Mouse (Mus musculus) hindbrain, postnatal 0 days (tissue): ENCODE data around the gene Onecut3. TPM values are rescaled to one million over a fixed set of nuclear protein-coding genes. Genes with fewer than 3 reads are reported as not detected.

Experiments
- ATAC-seq: fragments of 200-750 bp; cut with Nextera tagmentation; 2 replicates; pipeline ENCODE4 v1.8.0; 2017; ENCODE audit warnings: mild to moderate bottlenecking, moderate TSS enrichment, moderate library complexity
- DNase-seq: peaks from one replicate; pipeline ENCODE4 v3.0.0-alpha.2; 2015; ENCODE audit warnings: low spot score
- H3K27ac ChIP-seq: fragments of 300-500 bp; sonication (generic); 2 replicates; pipeline ENCODE4 v1.5.1; 2014; ENCODE audit warnings: mild to moderate bottlenecking
- H3K27me3 ChIP-seq: fragments of 300-500 bp; sonication (generic); 2 replicates; pipeline ENCODE4 v1.6.1; 2014; ENCODE audit warnings: low read length, mixed read lengths; ENCODE audit not compliant: insufficient read depth
- H3K36me3 ChIP-seq: fragments of 300-500 bp; sonication (generic); 2 replicates; pipeline ENCODE4 v1.6.1; 2014; ENCODE audit warnings: low read length, mixed read lengths; ENCODE audit not compliant: insufficient read depth
- H3K4me1 ChIP-seq: fragments of 300-500 bp; sonication (generic); 2 replicates; pipeline ENCODE4 v1.6.1; 2014; ENCODE audit warnings: antibody characterized with exemption, low read length, mixed read lengths; ENCODE audit not compliant: insufficient read depth
- H3K4me2 ChIP-seq: fragments of 300-500 bp; sonication (generic); 2 replicates; pipeline ENCODE4 v1.6.1; 2014; ENCODE audit warnings: low read depth, mild to moderate bottlenecking, low read length, moderate library complexity, mixed read lengths
- H3K4me3 ChIP-seq: fragments of 300-500 bp; sonication (generic); 2 replicates; pipeline ENCODE4 v1.5.1; 2014; ENCODE audit warnings: low read length
- H3K9ac ChIP-seq: fragments of 300-500 bp; sonication (generic); replicated peaks from 2 replicates; pipeline ENCODE4 v1.6.1; 2014; ENCODE audit warnings: mild to moderate bottlenecking, low read length, moderate library complexity, mixed read lengths
- H3K9me3 ChIP-seq: fragments of 300-500 bp; sonication (generic); 2 replicates; pipeline ENCODE4 v1.6.1; 2016; ENCODE audit warnings: low read length, mixed read lengths
- CTCF ChIP-seq: IDR thresholded peaks from 2 replicates; pipeline ENCODE4 v1.5.1; 2016; ENCODE audit warnings: antibody characterized with exemption, control low read depth, low read depth
- WGBS: fragments of 180-500 bp; shearing (Covaris S2); extraction: QIAGEN DNeasy Blood & Tissue Kit; methylation state at CpG from one replicate; pipeline ENCODE4 v1.1.7; 2014; 5-methylcytosine and 5-hydroxymethylcytosine counted together
- polyA plus RNA-seq: library from polyadenylated mRNA; unstranded; fragments of >200 nt; fragmentation: Nextera tagmentation; extraction: Ambion mirVana; gene quantifications from 2 replicates; pipeline ENCODE4 v1.2.1, GENCODE M21; 2015
- total RNA-seq: library from RNA; depleted of rRNA; stranded (reverse); fragments of >200 nt; gene quantifications from 2 replicates; pipeline ENCODE4 v1.2.3, GENCODE M21; 2014; rRNA removed

The Onecut3 gene
- total and polyA plus RNA-seq, 2 experiments from 2014 or later, result 0.74 to 2.5 TPM

DNA sequence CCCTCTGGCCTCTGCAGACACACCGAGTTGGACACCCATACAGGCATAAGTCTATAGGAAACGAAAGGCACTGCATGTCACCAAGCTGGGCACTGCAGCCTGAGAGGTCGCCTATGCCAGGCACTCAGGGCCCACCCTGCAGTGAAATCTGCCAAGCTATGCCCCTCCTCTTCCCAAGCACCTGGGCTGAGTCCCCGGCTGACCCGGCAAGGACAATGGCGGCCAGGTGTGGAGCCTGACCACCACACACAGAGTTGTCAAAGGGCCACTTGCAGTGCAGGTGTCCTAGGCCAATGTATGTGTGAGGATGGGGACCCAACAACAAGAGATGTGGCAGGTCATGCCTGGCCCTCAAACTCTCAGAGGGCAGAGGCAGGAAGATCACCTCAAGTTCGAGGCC lies 64.8 kb downstream of the Onecut3 start:
- H3K9ac ChIP-seq, result 0 out of 2 replicates have a peak overlapping the region, but pooled peaks have one; percentile 21

DNA sequence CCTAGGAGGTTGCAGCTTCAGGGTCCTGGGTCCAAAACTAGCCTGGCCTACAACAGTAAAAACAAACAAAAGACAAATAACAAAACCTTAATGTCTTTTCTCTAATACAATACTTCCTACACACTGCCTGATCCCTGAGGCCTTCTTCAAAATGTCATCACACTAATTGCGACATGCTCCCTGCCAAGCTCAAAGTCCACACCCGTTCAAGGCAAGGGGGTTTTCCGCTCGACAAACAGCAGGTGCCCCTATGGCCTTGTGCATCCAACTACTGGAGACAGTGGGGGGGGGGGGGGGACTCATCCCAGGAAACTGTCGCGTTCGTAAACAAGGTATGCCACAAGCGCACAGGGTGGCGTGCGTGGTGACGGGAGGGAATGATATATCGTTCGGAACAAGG lies 66.0 kb downstream of the Onecut3 start:
- H3K4me3 ChIP-seq, result peak overlapping the region; percentile 100
- H3K27me3 ChIP-seq, result no peaks in the 10 kb centered on the region
- H3K4me1 ChIP-seq, result peaks cover 9% of the 10 kb centered on the region
- no peak for DNase-seq
- ATAC-seq, result no peak
- no peaks in the 10 kb centered on the region for H3K36me3 ChIP-seq
- H3K9ac ChIP-seq, result peak overlapping the region; percentile 98
- 1% methylated on average over 13 of the region's 13 CpGs for WGBS
- H3K4me2 ChIP-seq, result peak overlapping the region; percentile 86
- TF ChIP-seq CTCF, result no peak
- no peaks in the 10 kb centered on the region for H3K9me3 ChIP-seq
- peak overlapping the region; percentile 94; the same call in 1 of the 2 replicates for H3K27ac ChIP-seq

More for the DNA sequence above, 64.8 kb downstream of the Onecut3 start:
- Histone ChIP-seq H3K4me3 (no peak overlapping the region), H3K27ac (no peak overlapping the region), H3K4me1 (peaks cover 9% of the 10 kb centered on the region), H3K36me3 (no peaks in the 10 kb centered on the region), H3K4me2 (0 out of 2 replicates have a peak overlapping the region, but pooled peaks have one; percentile 86), H3K27me3 (no peaks in the 10 kb centered on the region), H3K9me3 (no peaks in the 10 kb centered on the region)
- ATAC-seq, result no peak
- TF ChIP-seq CTCF, result no peak
- WGBS, result 90% methylated on average over 7 of the region's 7 CpGs
- no peak for DNase-seq

DNA sequence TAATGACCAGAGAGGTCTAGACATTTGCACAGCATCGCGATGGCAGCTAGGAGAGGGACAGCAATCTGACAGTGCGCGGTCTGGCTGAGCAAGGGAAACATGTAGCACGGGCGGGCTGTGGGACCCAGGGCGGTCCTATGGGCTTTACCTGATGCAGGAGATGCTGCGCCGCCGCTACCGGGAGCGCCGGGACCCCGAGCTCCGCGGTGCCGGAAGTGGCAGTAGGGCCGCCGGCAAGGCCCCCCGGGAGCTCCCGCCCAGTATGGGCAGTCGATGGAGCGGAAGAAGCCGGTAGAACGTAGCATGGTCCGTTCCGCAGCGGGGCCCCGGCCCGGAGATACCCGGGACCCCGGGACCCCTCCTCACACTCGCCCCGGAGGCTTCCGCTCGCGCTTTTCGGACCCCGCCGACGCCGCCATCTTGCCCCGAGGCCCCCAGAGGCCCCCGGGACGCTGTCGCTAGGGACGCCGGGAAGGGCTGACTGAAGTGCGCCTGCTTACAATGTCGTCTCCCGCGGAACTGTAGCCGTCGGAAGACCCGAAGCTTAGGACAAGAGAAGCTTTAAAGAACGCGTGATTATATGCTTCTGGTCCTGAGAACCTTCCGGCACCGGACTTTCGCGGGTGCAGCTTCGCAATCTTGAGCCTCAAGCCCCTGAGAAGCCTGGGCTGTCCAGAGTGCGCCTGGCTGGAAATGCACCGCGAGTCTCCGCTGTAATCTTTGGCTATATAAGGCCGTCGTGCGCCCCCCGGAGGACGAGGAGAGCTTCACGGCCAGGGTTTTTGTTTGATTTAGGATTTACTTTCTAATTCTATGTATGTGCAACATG lies 66.7 kb downstream of the Onecut3 start, which contains the start of gene Rexo1:
Rexo1 (minus strand) TSS at position 445 of the 829 bp plus-strand sequence.
- Histone ChIP-seq H3K27ac (peak within 1 kb of the TSS; percentile 94), H3K4me3 (peak within 1 kb of the TSS; percentile 100), H3K4me2 (peak within 1 kb of the TSS; percentile 86), H3K27me3 (no peaks in the 10 kb centered on the region), H3K36me3 (no peaks in the 10 kb centered on the region), H3K9me3 (no peaks in the 10 kb centered on the region), H3K4me1 (peaks cover 9% of the 10 kb centered on the region), H3K9ac (peak within 1 kb of the TSS; percentile 98)
- DNase-seq, result peak; percentile 97
- ATAC-seq, result peak; percentile 88
- TF ChIP-seq CTCF, result peak; percentile 86
- WGBS, result under 1% methylated on average over 71 of the region's 72 CpGs

DNA sequence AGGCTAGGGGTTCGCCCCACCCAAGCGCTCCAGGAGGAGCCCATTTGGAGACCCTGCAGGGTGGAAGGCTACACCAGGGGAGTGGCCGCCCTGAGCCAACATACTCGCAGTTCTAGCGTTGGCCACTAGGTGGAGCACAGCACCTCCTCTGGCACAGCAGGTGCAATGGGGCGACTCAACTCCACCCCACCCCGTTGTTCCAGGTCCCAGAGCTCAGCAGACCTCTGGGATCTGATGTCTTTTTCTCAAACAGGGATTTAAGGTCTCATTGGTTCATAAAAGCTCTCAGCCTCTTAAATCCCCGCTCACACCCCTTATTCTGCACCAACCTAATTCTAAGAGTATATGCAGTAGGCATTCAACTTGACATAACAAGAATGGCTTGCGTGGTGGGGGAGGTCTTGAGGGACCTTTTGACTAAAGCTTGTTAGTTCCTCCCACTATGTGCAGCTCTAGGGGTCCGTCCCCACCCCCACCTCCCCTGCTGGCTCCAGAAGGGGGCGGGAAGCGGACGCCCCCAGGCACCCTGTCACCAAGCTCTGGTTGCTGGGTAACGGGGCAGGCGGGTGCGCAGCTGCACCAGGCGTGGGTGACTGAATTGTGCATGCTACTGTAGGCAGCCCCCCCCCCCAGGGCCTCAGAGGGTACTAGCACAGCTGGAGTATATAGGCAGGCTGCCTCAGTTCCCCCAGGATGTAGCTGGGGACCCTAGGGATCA lies 71.9 kb downstream of the Onecut3 start:
- no peaks in the 10 kb centered on the region for H3K27me3 ChIP-seq
- no peak overlapping the region for H3K4me3 ChIP-seq
- peak; percentile 98 for TF ChIP-seq CTCF
- peaks cover 14% of the 10 kb centered on the region for H3K4me1 ChIP-seq
- DNase-seq (peak; percentile 87), ATAC-seq (peak; percentile 50)
- H3K9ac ChIP-seq, result no peak overlapping the region
- H3K36me3 ChIP-seq, result peaks cover 6% of the 10 kb centered on the region; the same call in 1 of the 2 replicates
- H3K4me2 ChIP-seq, result peak overlapping the region; percentile 42; the same call in 1 of the 2 replicates
- peak overlapping the region; percentile 46 for H3K27ac ChIP-seq
- H3K9me3 ChIP-seq, result no peaks in the 10 kb centered on the region
- WGBS, result 12% methylated on average over 17 of the region's 17 CpGs

Other genes with a start within 250 kb of the Onecut3 start
- 246 and 291 TPM in 2 replicates for gene Ndufs7, start 245.7 kb upstream of the Onecut3 start, total RNA-seq
- gene Ndufs7, start 245.7 kb upstream of the Onecut3 start, polyA plus RNA-seq, result 410 and 430 TPM in 2 replicates
- gene Gamt, start 233.8 kb upstream of the Onecut3 start, total RNA-seq, result 40.9 and 44.5 TPM in 2 replicates
- 32.4 and 35.9 TPM in 2 replicates for gene Gamt, start 233.8 kb upstream of the Onecut3 start, polyA plus RNA-seq
- 79.1 and 104 TPM in 2 replicates for gene Dazap1, start 233.3 kb upstream of the Onecut3 start, total RNA-seq
- gene Dazap1, start 233.3 kb upstream of the Onecut3 start, polyA plus RNA-seq, result 38.5 and 39.4 TPM in 2 replicates
- 1,031 and 1,483 TPM in 2 replicates for gene Rps15, start 202.4 kb upstream of the Onecut3 start, total RNA-seq
- gene Rps15, start 202.4 kb upstream of the Onecut3 start, polyA plus RNA-seq, result 676 and 682 TPM in 2 replicates
- gene Apc2, start 198.9 kb upstream of the Onecut3 start, total RNA-seq, result 358 and 374 TPM in 2 replicates
- 81.3 and 97.6 TPM in 2 replicates for gene Apc2, start 198.9 kb upstream of the Onecut3 start, polyA plus RNA-seq
- 28.9 and 36.0 TPM in 2 replicates for gene 2310011J03Rik, start 174.3 kb upstream of the Onecut3 start, total RNA-seq
- gene 2310011J03Rik, start 174.3 kb upstream of the Onecut3 start, polyA plus RNA-seq, result 35.7 and 38.4 TPM in 2 replicates
- 3.8 and 6.7 TPM in 2 replicates for gene Pcsk4, start 165.3 kb upstream of the Onecut3 start, total RNA-seq
- gene Pcsk4, start 165.3 kb upstream of the Onecut3 start, polyA plus RNA-seq, result 11.0 and 11.8 TPM in 2 replicates
- 3.7 TPM in 2 replicates for gene Reep6, start 164.9 kb upstream of the Onecut3 start, total RNA-seq
- 5.2 and 5.5 TPM in 2 replicates for gene Reep6, start 164.9 kb upstream of the Onecut3 start, polyA plus RNA-seq
- 0.18 and 1.0 TPM in 2 replicates for gene Adamtsl5, start 146.4 kb upstream of the Onecut3 start, total RNA-seq
- gene Adamtsl5, start 146.4 kb upstream of the Onecut3 start, polyA plus RNA-seq, result 0.91 and 1.2 TPM in 2 replicates
- gene Plk5, start 138.4 kb upstream of the Onecut3 start, total RNA-seq, result 15.7 and 18.3 TPM in 2 replicates
- gene Plk5, start 138.4 kb upstream of the Onecut3 start, polyA plus RNA-seq, result 8.9 and 9.3 TPM in 2 replicates
- 129 and 145 TPM in 2 replicates for gene Mex3d, start 107.2 kb upstream of the Onecut3 start, total RNA-seq
- gene Mex3d, start 107.2 kb upstream of the Onecut3 start, polyA plus RNA-seq, result 11.6 and 14.2 TPM in 2 replicates
- gene Mbd3, start 95.3 kb upstream of the Onecut3 start, total RNA-seq, result 48.2 and 50.4 TPM in 2 replicates
- gene Mbd3, start 95.3 kb upstream of the Onecut3 start, polyA plus RNA-seq, result 166 and 175 TPM in 2 replicates
- 369 and 391 TPM in 2 replicates for gene Uqcr11, start 88.0 kb upstream of the Onecut3 start, total RNA-seq
- 897 and 981 TPM in 2 replicates for gene Uqcr11, start 88.0 kb upstream of the Onecut3 start, polyA plus RNA-seq
- 132 TPM in 2 replicates for gene Tcf3, start 61.2 kb upstream of the Onecut3 start, total RNA-seq
- 36.2 and 36.4 TPM in 2 replicates for gene Tcf3, start 61.2 kb upstream of the Onecut3 start, polyA plus RNA-seq
- 0.61 and 1.1 TPM in 2 replicates for gene Atp8b3, start 44.3 kb downstream of the Onecut3 start, total RNA-seq
- gene Atp8b3, start 44.3 kb downstream of the Onecut3 start, polyA plus RNA-seq, result 0.96 and 1.2 TPM in 2 replicates
- 47.2 and 51.0 TPM in 2 replicates for gene Rexo1, start 66.7 kb downstream of the Onecut3 start, total RNA-seq
- gene Rexo1, start 66.7 kb downstream of the Onecut3 start, polyA plus RNA-seq, result 25.1 and 27.6 TPM in 2 replicates
- 16.6 and 17.0 TPM in 2 replicates for gene Klf16, start 82.5 kb downstream of the Onecut3 start, total RNA-seq
- gene Klf16, start 82.5 kb downstream of the Onecut3 start, polyA plus RNA-seq, result 8.2 and 8.6 TPM in 2 replicates
- gene Abhd17a, start 95.5 kb downstream of the Onecut3 start, total RNA-seq, result 389 and 721 TPM in 2 replicates
- 159 and 171 TPM in 2 replicates for gene Abhd17a, start 95.5 kb downstream of the Onecut3 start, polyA plus RNA-seq
- 39.5 and 43.2 TPM in 2 replicates for gene Scamp4, start 108.0 kb downstream of the Onecut3 start, total RNA-seq
- gene Scamp4, start 108.0 kb downstream of the Onecut3 start, polyA plus RNA-seq, result 68.3 and 69.1 TPM in 2 replicates
- gene Adat3, start 108.0 kb downstream of the Onecut3 start, total RNA-seq, result 7.3 and 11.4 TPM in 2 replicates
- gene Adat3, start 108.0 kb downstream of the Onecut3 start, polyA plus RNA-seq, result 3.6 and 4.0 TPM in 2 replicates
- gene Gm49322, start 111.2 kb downstream of the Onecut3 start, total RNA-seq, result 0.54 and 2.2 TPM in 2 replicates
- gene Gm49322, start 111.2 kb downstream of the Onecut3 start, polyA plus RNA-seq, result 1.1 TPM in 2 replicates
- gene Csnk1g2, start 128.0 kb downstream of the Onecut3 start, total RNA-seq, result 128 and 156 TPM in 2 replicates
- gene Csnk1g2, start 128.0 kb downstream of the Onecut3 start, polyA plus RNA-seq, result 94.3 and 95.5 TPM in 2 replicates
- 209 and 213 TPM in 2 replicates for gene Btbd2, start 162.2 kb downstream of the Onecut3 start, total RNA-seq
- 81.9 and 82.8 TPM in 2 replicates for gene Btbd2, start 162.2 kb downstream of the Onecut3 start, polyA plus RNA-seq
- 84.5 and 95.4 TPM in 2 replicates for gene Mknk2, start 183.3 kb downstream of the Onecut3 start, total RNA-seq
- 38.2 and 40.5 TPM in 2 replicates for gene Mknk2, start 183.3 kb downstream of the Onecut3 start, polyA plus RNA-seq
- gene Mob3a, start 207.1 kb downstream of the Onecut3 start, total RNA-seq, result 68.3 and 76.4 TPM in 2 replicates
- 37.2 and 38.8 TPM in 2 replicates for gene Mob3a, start 207.1 kb downstream of the Onecut3 start, polyA plus RNA-seq
- 31.1 and 31.6 TPM in 2 replicates for gene Izumo4, start 207.3 kb downstream of the Onecut3 start, total RNA-seq
- gene Izumo4, start 207.3 kb downstream of the Onecut3 start, polyA plus RNA-seq, result 46.7 and 52.2 TPM in 2 replicates
- 195 and 201 TPM in 2 replicates for gene Ap3d1, start 247.4 kb downstream of the Onecut3 start, total RNA-seq
- gene Ap3d1, start 247.4 kb downstream of the Onecut3 start, polyA plus RNA-seq, result 99.2 and 99.7 TPM in 2 replicates